Mouse (Mus musculus): ENCODE results near the gene Smtn. TPM values are rescaled to one million over a fixed set of nuclear protein-coding genes. Genes with fewer than 3 reads are reported as not detected.

Smtn gene
- total RNA-seq, 2 experiments from 2014 or later, result 10.8 to 13.1 TPM

DNA sequence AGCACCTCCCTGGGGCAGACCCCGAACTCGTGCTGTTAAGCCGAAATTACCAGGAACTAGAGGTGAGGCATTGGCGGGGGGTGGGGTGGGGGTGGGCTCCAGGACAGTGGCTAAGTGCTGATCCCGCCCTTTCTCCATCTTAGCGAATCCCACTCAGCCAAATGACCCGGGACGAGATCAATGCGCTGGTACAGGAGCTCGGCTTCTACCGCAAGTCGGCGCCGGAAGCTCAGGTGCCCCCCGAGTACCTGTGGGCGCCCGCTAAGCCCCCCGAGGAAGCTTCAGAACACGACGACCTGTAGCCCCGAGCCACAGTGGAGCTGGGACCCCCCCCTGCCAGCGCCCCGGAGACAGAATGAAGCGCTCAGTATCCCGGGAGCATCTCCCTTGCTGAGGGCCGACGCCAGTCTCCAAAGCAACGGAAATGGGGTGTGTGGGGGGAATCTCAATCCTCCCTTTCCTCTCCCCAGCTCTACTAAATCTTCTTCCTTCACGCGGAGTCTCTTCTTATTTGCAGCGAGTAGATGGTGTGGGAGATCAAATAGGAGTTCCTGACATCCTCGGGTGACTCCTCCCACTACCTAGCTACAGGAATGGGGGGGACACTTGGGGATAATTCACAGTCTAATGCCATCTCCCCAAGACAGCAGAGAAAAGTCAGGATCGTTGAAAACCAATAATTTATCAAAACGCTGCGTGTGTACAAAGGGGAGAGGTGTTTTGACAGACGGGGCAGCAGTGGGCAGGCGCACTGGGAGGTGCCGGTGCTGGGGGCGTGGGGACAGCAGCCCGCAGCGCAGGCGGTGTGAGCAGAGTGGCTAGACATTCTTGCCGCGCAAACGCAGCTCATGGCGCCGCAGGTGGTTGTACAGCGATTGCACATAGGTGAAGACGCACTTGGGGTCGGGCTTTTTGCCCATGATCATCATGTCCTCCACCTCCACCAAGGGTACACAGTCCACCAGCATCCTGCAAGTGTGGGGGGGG lies 23.3 kb downstream of the Smtn start:
- intact Hi-C loops (cut with DNase I), result loop anchor here (5.0 kb wide), 1 partner anchor 130 kb away; no protein-coding TSS in a partner anchor
- no peak for DNase-seq (ENCODE audit: low spot score in 2 of 2)

DNA sequence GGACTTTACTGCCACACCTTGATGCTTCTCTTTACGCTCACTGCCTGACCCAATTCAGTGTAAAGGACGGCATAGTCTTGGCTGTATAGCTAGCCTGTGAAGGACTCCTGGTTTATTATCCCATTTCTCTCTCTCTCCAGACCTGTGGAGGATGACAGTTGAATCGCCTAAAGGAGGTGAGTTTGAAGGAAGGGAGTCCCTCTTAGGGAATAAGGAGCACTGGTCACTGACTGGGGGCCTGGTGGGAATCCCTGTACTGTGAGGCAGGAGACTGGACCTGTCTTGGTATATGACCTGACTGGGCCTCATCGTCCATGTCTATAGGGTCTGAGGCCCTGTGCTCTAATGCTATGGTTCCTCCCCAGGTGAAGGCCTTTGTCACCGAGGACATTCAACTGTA lies 24.3 kb downstream of the Smtn start:
- intact Hi-C loops (cut with DNase I), result loop anchor here (5.0 kb wide), 1 partner anchor 129 kb away; no protein-coding TSS in a partner anchor
- DNase-seq (ENCODE audit: low spot score in 2 of 2), result no peak

DNA sequence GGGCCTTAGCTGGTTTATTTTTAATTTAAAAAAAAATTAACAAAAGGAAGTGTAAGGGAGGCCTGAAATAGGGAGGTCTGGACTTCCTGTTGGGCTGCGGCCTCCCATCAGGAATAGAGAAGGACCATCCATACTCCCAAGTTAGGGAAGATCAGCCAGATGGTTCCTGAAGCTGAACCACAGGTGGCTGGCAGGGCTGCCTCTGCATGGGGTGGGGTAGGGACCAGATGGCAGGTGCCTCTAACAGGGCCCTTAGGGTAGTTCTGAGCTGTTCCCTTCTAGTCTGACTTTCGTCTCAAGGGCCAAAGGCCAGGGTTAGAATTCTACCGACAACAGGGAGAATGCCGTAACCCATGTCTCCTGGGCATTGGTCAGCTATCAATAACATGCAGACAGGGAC lies 24.8 kb downstream of the Smtn start:
- intact Hi-C loops (cut with DNase I), result loop anchor here (5.0 kb wide), 1 partner anchor 128 kb away; no protein-coding TSS in a partner anchor

DNA sequence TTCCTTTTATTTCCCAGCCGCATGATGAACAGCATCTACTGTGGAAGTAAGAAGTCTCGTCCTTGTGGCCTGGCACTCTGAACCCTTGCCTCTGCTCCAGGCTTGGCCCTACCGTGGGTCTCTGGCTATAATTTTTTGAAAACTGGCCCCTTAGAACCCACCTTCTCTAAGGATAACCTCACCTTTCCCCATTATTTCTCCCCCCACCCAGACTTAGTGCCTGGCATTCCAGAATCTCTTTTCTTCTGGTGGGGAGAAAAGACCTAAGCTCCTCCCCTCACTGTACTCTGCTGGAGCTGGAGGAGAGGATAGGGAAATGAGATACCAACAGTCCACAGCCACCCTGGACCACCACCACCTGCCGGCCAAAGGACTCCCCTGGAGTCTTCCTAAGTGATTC lies 25.2 kb downstream of the Smtn start:
- DNase-seq (ENCODE audit: low spot score in 2 of 2), result no peak
- intact Hi-C loops (cut with DNase I), result loop anchor here (5.0 kb wide), 1 partner anchor 128 kb away; no protein-coding TSS in a partner anchor

More for the DNA sequence above, 24.8 kb downstream of the Smtn start:
- DNase-seq (ENCODE audit: low spot score in 2 of 2), result no peak

DNA sequence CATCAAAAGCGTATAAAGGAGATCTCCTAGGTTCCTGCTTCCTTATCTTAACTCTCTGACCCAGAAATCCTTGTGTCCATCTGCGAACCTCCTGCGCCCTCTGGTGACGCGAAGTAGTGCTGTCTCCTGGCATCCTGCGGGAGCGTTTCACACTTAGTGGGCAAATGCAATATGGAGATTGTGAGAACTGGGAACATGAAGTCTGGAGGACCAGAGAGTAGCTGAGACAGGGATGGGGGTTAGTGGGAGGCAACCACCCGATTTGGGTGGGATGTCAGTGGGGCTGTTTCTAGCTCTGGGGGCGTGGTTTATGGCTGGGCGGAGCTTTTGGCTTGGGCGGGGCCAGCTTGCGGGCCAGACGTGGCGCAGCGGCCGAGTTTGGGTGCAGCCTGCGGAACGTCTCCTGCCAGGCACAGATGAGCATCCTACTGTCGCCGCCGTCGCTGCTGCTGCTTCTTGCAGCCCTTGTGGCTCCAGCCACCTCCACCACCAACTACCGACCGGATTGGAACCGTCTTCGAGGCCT lies 25.8 kb downstream of the Smtn start, which contains the start of gene Selenom:
Selenom (plus strand) TSS at position 156 of the 526 bp plus-strand sequence.
- peak; percentile 90 to 93 for DNase-seq (ENCODE audit: low spot score in 2 of 2)
- intact Hi-C loops (cut with DNase I), result loop anchor here (1.0 to 5.0 kb wide), 2 partner anchors 42 to 127 kb away; no protein-coding TSS in a partner anchor

DNA sequence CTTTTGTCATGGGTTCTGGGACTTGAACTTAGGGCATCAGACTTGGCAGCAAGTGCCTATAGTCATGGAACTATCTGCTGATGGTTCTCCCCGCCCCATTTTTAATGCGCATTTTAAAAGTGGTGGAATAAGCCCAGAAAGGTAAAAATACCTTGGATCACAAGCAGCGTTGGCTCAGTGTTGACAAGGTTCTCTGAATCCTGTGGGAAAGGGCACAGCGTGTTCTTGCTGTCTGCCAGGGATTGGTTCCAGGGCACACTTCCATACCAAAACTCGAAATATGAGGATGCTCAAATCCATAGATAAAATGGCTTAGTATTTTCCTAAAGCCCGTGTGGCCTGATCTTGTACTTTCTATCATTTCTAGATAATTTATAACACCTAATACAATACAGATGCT lies 27.1 kb downstream of the Smtn start:
- intact Hi-C loops (cut with DNase I), result no loop called here
- DNase-seq (ENCODE audit: low spot score in 2 of 2), result no peak

DNA sequence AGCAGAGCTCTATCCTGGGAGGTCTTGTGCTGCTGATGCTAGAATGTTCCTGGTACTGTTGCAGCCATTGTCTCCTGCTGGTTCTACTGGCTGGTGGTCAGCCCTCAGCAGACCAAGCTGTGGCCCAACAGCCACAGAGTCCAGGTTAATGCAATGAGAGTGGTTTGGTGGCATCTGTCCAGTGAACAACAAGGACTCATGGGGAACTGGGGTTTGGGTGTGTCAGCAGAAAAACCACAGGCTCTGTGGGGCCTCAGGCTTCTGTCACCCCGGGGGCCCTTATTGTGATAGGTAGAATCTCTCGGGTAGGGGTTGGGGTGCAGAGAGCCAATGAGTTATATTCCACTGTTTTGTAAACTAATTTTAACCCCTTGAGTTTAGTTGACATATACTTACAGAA lies 30.1 kb downstream of the Smtn start:
- intact Hi-C loops (cut with DNase I), result no loop called here
- DNase-seq (ENCODE audit: low spot score in 2 of 2), result no peak

DNA sequence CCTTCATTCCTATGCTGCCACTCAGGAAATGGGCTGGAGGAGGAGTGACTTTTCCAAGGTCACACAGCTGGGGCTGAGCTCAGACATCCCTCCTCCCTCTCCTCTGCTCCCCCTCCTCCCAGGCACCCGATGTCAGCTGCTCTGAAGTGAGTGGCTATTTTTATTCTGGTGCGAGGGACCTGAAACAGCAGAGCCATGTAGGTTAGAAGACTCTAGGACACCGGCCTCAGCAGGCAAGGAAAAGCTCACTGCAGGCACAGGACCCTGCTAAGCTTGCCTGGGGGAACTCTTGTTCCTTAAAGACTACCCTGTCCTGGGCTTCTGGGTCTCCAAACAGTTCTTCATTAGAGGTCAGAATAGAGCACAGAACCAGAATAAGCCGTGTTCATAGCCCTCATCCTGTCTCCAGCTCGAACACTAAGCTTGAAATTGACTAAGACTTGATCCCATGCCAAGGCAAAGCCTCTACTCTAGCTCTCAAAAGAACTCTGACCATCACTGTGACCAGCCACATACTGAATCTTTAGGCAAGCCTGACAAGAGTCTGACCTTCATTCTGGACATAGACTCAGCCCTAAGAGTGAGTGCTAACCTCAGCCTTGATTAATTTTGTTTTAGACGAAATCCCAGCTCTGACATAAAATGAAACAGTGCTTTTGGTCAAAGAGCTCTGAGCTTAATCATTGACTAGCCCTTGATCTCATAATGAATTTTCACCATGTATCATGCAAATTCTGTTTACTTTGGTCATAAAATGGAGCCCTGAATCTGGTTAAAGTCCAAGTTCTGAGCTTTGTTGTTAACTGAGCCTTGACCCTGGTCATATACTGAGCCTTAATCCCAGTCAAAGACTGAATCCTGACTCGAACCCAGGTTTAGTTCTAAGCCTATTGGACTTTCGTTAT lies 31.0 kb downstream of the Smtn start:
- intact Hi-C loops (cut with DNase I), result no loop called here
- no peak for DNase-seq (ENCODE audit: low spot score in 2 of 2)

DNA sequence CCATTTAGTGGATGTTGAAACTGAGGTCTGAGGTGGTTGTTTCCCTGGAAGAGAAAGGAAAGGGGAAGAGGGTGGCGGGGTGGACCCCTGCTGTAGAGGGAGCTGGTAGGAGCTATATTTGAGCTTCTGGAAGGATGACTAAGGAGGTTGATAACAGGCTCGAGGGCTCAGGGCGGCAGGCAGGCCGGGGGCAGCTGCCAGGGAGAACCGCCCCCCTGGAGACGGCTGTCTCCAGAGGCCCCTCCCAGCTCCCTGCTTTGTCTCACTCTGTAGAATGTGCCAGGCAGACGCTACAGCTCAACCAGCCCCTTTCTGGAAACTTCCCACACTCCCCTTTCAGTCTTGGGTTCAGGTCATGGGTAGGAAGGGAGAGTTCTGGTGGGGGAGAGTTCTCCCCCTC lies 32.2 kb downstream of the Smtn start:
- DNase-seq (ENCODE audit: low spot score in 2 of 2), result no peak
- intact Hi-C loops (cut with DNase I), result no loop called here

DNA sequence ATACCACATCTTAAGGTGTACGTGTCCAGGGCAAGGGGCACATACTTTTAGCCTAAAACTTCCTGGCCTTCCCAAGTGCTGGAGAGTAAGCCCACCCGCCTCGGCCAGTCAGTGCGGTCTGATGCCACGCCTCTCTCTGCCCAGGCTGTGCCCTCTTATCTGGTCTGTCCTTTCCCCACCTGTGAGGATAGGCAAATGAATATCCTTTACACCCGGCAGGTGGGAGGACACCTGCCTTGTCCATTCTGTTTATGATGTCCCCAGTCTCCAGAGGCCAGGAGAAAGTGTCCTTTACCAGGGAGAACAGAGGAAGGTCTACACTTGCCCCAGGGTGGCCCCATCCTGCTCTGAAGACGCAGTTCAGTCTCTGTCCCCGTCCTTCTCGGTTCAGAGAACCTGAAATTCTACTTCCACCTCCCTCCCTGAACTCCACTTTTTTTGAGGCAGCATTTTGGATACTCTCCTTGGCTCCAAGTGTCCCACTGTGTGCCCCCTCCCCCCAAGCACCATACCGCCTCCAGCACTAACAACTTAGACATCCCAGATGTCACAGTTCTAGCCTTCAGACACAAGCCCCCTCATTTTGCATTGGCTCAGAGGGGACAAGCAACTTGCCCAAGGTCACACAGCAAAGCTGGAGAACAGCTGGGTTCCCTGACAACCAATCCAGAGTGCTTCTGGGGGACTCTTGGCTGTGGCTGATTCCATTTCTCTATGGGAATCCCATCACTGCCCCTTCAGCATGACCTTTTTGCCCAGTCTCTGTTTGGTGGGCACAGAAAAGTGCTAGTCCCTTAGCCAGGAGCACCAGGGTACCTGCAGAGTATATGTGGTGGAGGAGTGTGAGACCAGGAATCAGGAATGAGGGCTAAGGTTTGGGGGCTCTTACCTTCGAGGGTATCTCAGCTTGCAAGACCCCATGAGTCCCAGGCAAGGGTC lies 36.4 kb downstream of the Smtn start:
- intact Hi-C loops (cut with DNase I), result no loop called here
- no peak for DNase-seq (ENCODE audit: low spot score in 2 of 2)

DNA sequence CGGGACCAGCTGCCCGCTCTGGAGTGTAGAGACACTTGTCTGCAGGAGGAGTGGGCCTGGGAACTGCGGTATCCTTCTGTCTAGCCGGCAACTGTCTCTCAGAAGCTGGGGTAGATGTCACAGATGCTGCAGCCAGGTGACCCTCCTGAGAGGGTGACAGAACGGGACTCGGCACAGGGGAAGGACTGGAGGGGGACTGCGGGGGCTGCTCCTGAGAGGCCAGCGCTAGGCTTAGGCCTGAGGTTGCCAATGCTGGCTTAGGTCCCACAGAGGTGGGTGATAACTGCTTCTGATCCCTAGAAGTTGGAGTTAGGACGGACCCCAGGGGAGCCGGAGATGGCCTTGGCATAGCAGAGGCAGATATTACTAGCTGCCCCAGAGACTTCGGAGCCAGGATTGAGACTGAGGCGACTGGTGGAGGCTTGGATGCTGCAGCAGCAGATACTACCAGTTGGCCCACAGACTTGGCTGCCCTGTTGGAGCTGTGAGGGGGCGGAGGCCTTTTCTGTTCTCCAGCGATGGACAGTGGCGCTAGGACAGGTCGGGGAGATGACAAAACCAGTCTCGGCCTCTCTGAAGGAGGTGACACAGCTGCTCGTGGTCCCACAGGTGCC lies 37.8 kb downstream of the Smtn start:
- intact Hi-C loops (cut with DNase I), result no loop called here
- DNase-seq (ENCODE audit: low spot score in 2 of 2), result no peak

DNA sequence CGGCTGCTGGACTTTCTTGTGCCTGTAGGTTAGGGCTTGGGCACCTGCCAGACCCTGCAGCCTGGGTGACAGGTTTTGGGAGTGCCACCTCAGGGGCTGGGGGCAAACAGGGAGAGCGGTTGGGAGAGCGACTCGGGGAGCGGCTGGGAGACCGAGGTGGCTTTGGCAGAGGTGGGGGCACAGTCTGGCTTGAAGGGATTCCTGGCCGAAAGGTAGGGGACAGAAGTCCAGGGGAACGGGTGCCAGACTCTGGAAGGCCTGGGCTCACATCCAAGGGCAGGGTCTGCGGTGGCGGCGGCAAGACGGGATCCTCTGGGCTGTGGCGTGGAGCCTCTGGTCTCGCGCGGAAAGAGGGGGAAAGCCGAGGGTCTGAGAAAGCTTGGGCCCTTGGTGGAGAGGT lies 38.4 kb downstream of the Smtn start:
- DNase-seq (ENCODE audit: low spot score in 2 of 2), result no peak
- intact Hi-C loops (cut with DNase I), result no loop called here

DNA sequence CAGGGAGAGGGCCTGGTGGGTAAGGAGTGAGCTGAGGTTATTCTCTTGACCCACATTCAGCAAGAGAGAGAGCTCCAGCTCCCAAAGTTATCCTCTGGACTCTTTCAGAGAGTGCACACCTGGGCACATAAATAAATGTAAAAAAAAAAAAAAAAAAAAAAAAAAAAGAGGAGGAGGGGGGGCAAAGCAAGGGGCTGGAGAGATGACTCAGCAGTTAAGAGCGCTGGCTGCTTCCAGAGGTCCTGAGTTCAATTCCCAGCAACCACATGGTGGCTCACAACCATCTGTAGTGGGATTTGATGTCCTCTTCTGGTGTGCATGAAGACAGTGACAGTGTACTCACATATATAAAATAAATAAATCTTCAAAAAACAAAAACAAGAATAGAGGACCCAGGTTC lies 43.1 kb downstream of the Smtn start:
- intact Hi-C loops (cut with DNase I), result no loop called here
- DNase-seq (ENCODE audit: low spot score in 2 of 2), result no peak

DNA sequence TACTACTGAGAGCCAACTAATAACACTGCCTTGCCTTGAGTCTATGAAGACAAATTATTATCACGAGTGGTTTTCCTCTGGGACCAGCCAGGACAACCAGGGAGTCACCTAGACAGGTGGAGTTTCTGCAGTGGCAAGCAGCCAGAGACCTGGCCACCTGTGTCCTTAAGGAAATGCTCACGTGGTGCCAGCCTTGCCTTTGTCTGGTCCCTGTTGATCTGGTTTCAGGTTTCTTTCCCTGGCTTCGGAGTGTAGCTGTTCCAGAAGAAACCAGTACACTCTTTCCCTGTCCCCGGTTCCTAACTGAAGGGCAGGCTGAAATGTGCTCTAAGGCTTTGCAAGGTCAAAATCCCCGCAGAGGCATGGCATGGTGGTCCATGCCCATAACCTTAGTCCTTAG lies 43.7 kb downstream of the Smtn start:
- no peak for DNase-seq (ENCODE audit: low spot score in 2 of 2)
- intact Hi-C loops (cut with DNase I), result no loop called here

DNA sequence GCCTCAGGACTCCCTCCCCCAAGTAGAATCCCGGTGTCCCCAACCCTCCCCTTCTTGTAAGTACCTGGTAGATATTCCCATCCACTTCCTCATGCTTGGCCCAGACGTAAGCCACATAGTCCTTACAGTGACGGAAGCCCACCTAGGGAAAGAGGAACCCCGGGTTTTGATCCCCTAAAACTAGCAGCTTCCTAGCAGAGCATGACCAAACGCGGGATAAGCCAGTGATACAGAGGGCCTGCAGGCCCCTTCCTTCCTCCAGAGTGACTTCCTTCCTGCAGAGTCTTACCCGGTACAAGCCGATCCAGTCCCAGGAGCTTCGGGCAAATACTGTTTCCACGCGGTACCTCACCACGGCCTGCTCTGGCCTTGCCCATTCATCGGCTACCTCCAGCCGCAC lies 44.9 kb downstream of the Smtn start:
- intact Hi-C loops (cut with DNase I), result no loop called here
- no peak for DNase-seq (ENCODE audit: low spot score in 2 of 2)

DNA sequence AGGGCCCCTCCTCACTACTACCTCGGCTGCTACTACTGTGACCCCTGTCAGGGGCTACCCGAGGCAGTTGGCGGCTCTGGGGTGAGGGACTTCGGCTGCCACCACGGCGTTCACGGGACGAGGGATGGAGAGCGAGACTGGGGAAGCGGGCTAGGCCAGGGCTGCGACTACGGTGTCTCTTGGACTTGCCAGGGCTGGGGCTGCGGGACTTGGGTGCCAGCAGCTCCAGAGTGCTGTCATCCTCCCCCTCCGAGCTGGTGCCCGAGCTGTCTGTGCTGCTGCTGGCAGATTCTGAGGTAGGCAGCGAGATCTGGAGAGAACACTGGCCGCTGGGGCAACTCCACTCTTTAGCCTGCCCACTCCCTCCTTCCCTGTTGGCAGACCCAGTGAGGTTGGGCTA lies 45.6 kb downstream of the Smtn start:
- no peak for DNase-seq (ENCODE audit: low spot score in 2 of 2)
- intact Hi-C loops (cut with DNase I), result no loop called here

DNA sequence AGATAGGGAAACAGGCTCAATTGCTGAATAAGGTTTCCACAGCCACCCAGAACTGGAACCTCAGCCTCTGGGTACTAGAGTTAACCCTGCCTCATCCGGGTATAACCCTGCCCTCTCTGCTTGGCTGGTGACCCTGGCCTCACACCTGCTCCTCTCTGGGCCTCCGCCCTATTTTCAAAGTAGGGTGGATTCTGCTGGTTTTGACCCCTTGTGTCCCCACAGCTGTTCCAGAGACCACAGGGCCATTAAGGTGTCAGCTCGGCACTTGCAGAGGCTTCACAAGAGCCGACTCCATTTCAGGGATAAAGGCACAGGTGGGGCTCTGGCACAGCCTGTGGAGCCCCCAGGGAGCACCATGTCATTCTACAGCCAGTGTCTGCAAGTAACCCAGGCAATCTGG lies 47.7 kb downstream of the Smtn start:
- DNase-seq (ENCODE audit: low spot score in 2 of 2), result no peak
- intact Hi-C loops (cut with DNase I), result no loop called here

DNA sequence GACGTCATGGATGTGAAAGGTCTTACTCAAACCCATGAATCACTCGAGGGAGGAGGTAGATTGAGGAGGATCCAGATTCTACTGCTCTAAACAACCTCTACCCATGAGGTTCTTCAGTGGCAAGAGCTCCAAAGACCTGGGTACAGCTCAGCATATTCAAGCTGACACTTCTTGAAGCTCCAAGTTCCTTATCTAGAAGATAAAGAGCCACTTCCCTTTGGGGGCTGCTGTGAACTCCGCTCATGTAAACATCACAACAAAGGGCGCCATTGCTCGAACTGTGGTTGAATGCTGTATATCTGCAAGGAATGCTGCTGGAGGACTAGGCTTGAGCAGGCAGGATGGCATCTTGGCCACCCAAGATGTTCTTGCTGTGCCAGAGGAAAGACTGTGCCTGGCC lies 51.4 kb downstream of the Smtn start:
- no peak for DNase-seq (ENCODE audit: low spot score in 2 of 2)
- intact Hi-C loops (cut with DNase I), result no loop called here
